Mouse (Mus musculus) stomach, postnatal 0 days (tissue): ENCODE results near the gene Ddah2.

Source experiments
- CTCF ChIP-seq: IDR thresholded peaks from 2 replicates; pipeline ENCODE4 v1.5.1; 2016; ENCODE audit warnings: antibody characterized with exemption, low read depth, mild to moderate bottlenecking, moderate library complexity
- EP300 ChIP-seq: optimal IDR thresholded peaks from 2 replicates; pipeline ENCODE3; 2016; ENCODE audit warnings: antibody characterized with exemption

DNA sequence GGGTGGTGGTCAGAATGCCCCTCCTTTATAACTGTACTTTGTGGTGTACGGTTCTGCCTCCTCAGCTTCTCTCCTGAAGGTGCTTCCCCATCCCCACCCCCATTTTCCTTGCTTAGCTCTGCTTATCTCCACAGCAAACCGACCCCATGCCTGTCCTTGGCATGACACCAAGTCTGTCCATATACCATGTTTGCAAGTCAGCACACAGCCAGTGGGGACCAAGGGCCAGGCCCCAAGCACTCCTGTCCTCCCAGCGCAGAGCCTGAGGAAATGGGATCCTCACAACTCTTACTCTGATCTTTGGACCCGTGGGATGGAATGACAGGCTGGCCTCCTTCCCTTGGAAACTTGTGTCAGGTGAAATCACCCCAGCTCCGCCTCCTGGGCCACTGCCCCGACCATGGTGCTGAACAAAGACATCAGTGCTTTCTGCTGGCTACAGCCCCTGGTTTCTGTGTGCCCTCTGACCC is 44.4 kb downstream of the Ddah2 start:
- TF ChIP-seq CTCF, result no peak
- no peak for TF ChIP-seq EP300
